Mouse (Mus musculus) NIH3T3 (cell line): ENCODE measurements at regions not wholly inside any gene's neighbourhood (a gene's known extent, or its start where the extent isn't known, plus 50 kb on each side); places are given as distances from the start of the nearest gene placed in this dataset.

Experiments
- DNase-seq: peaks from one replicate; pipeline ENCODE4 v3.0.0-alpha.2; 2012; ENCODE audit warnings: low read depth

- peak; percentile 59 for DNase-seq
These were observed 56.4 kb downstream of the Cd24a start for GRCm38 (mm10) chr10:43634371-43635080.

- DNase-seq: peak; percentile 26
These were observed 63.3 kb downstream of the Cd24a start for GRCm38 (mm10) chr10:43641169-43641945.

DNA sequence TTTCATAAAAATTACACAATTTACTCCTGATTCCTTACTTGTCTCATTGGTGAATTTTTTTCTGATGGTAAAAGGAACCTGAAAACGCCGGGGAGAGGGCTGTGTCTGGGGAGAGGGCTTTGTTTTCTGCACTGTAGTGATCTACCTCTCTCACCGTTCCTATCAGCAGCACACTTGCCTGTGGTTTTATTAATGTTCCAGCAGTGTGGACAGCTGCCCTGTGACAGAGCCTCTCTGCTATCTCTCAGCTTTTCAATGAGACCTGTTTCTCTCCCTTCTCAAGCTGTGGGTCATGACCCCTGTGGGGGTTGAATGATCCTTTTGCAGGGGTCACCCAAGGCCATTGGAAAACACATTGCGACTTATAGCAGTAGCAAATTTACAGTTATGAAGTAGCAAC is 68.2 kb downstream of the Cd24a start:
- DNase-seq: no peak

DNA sequence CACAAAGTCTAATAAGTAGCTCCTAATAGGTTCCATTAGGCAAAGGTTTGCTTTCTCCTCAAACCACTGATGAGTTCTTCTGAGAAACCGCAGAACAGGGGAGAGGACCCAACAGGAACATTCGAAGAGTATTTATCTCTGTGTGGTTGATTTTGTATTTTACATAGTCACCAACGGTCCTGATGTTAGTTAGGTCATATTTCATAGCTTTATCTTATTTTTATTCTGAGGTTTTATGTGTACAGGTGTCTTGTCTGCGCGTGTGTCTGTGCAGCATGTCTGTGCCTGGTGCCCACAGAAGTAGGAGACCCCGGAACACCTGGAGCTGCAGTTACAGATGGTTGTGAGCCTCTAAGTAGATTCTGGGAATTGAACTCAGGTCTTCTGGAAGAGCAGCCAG is 68.9 kb downstream of the Cd24a start:
- DNase-seq: no peak

- DNase-seq: no peak
These were observed 70.1 kb downstream of the Cd24a start for GRCm38 (mm10) chr10:43648186-43648585.

DNA sequence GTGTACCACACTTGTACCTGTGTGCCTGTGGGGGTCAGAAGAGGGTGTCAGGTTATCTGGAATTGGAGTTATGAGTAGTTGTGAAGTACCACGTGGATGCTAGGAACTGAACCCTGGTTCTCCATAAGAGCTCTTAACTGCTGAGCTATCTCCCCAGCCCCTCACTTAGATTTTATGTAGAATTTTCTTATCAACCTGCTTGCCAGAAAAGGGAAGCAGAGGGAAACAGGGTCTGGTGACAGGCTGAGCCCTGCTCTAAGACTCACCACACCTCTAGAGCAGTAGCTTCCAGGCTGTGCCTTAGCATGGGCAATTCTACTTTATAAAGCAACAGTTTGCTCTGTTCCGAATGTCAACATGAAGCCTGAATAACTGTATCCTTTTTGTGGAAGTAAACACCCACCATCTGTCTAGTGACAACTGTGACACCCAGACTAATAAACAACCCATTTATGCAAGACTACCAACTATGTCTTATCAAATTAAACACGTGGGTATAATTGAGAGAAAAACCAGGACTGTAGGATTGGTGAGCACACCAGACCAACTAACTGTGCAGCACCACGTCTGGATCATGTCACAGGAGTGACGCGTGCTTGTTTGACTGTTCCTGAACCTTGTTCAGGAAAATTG is 70.8 kb downstream of the Cd24a start:
- DNase-seq: no peak

DNA sequence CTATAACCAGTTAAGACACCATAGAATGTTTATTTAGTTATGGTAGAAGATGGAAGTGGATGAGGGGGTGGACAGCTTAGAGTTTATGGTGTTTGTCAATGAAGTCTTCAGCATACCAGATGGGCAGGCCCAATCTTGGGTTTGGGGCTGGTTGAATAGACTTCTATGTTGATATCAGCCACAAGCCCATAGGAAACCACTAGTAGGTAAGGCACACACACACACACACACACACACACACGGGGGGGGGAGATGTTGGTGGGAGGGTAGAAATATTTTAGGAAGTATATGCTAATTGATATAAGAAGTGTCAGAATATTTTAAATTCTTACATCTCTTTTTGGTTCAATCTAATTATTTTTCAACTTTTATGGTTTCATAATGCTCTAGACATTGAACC is 72.4 kb downstream of the Cd24a start:
- DNase-seq: no peak

DNA sequence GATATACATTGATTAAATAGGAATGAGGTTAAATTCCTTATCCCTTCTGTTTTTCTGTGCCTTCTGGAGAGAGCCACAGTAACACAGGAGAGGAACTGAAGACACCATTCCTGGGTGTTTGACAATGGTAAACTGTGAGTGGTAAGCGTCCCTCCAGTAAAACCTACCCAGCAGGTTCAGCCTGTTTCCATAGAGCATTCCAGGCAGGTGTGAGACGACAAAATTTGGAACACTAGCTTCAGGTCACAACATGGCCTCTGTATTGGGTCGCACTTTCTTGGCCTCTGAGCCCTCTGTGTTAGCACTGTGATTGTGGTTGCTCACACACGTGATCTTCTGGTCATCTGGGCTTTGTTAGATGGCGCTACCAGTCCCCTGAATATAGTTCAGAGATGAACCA is 73.4 kb downstream of the Cd24a start:
- no peak for DNase-seq

DNA sequence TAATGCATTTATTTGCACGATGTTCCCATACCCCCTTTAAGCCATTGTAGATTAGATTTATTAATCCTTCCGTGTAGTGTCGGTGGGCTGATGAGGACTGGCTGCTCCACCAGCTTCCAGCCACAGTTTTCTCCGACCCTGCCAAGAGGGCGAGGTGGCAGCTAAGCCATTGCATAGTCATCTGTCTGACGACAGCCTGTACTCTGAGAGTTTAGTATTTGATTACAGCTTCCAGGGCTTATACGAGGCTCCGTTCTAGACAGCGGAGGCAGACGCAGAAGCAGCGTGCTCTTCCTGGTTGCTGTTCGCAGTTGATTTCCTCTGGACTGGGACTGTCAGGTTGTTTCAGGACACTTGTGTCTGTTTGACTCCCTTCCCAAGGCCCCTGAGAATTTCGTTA is 73.8 kb downstream of the Cd24a start:
- DNase-seq: no peak

DNA sequence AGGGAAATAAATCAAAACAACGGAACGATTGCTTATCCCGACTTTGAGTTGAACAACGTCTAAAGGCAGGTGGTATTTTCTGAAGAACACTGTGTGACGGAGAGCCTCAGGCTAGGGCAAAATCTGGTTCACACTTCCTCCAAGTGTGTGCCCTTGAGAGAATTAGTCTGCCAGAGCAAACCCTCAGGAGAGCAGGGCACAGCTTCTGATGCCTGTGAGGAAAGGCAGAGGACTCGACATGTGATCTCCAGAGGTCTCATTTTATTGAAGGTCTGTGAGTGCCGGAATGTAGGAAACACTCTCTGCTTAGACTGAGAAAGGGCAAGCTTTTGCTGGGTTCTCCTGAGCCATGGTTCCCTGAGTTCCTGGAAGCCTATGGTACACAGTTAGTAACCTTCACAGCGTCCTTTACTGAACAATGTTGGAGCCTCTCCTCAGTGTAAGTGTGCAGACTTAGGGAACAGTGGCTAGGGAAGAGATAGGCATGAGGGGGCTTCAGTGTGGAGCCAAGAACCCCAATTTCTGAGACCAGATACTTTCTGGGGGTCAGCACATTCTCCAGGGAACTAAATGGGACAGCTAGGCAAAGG is 77.1 kb downstream of the Cd24a start:
- no peak for DNase-seq

DNA sequence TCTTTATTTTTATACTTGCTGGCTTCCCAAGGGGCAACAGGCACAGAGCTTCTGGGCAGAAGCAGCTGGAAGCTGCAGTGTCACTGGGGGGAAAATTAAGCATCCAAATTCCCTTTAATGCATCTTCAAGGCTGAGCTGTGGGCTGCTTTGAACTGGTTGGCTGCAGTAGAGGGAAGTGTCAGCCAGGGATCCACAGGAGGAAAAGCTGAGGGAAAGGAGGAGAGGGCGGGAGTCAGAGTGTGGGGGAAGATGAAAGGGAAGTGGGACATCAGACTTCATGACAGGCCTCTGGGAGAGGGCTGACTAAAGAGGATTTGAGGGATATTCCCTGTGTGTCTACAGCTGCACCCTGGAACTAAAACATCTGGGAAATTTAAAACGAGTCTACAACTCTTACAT is 77.6 kb downstream of the Cd24a start:
- DNase-seq: no peak

DNA sequence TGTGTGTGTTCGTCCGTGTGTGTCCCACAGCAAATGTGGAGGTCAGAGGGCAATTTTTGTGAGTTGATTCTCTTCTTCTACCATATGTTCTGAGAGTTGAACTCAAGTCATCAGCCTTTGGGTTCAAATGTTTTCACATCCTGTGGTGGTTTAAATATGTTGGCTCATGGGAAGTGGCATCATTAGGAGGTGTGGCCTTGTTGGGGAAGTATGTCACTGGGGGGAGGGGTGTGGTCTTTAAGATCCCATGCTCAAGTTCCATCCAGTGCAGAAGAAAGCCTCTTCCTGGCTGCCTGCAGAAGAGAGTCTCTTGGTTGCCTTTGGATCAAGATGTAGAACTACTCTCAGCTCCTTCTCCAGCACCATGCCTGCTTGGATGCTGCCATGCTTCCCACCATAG is 78.1 kb downstream of the Cd24a start:
- DNase-seq: no peak

- DNase-seq: peak; percentile 68
These were observed 79.6 kb downstream of the Cd24a start for GRCm38 (mm10) chr10:43657501-43658225.

- no peak for DNase-seq
These were observed 80.1 kb downstream of the Cd24a start for GRCm38 (mm10) chr10:43658226-43658593.

GRCm38 (mm10) chr10:43664844-43665243 is 86.8 kb downstream of the Cd24a start:
- no peak for DNase-seq

- DNase-seq: no peak
These were observed 88.4 kb downstream of the Cd24a start for GRCm38 (mm10) chr10:43666262-43667085.

- no peak for DNase-seq
These were observed 89.1 kb downstream of the Cd24a start for GRCm38 (mm10) chr10:43667086-43667690.

DNA sequence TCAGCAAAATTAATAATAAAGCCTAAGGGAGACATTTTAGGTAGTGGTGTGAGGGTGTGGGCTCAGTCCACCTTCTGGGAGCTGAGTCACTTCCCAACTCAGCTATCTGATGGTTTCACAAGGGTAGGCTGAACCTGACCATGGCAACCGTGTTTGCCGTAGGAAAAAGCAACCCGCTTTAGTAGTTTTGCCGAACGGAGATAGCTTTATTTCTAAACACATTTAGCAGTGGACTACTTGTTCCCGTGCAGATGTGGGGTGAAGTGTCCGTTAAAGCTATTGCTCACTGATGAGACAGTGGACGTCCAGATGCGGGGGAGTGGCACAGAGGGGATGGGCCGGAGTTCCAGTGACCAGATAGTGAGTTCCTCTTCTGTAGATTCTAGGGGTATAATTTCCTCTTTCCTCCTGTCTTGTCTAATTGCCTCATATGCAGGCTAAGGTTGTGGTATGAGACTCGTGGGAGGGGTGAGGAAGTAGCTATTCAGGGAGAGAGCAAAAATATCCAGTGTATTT is 89.7 kb downstream of the Cd24a start:
- no peak for DNase-seq

DNA sequence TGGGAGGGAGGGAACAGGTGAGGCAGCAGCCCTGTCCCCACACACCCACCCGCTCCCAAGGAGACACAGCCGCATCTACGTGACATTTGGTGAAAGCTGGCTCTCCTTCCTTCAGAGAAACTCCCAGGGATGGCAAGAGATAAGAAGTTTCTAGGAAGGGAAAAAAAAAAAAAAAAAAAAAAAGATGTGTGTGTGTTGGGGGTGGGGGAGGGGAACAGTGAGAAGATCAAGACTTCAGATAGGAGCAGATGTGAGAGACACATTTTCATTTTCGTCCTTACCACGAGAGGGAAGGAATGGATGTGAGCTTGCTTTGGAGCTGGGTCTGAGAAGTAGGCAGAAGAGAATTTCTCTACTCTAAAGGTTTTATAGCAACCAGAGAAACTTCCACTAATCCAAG is 91.4 kb downstream of the Cd24a start:
- DNase-seq: no peak

GRCm38 (mm10) chr10:43670745-43671144 is 92.7 kb downstream of the Cd24a start:
- DNase-seq: no peak

DNA sequence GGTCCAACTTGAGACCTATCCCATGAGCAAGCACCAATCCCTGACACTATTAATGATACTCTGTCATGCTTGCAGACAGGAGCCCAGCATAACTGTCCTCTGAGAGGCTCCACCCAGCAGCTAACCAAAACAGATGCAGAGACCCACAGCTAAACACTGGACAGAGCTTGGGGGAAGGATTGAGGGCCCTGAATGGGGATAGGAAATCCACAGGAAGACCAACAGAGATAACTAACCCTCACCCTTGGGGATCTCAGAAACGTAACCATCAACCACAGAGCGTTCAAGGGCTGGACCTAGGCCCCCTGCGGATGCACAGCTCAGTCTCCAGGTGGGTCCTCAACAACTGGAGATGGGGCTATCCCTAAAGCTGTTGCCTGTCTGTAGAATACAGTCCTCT is 93.7 kb downstream of the Cd24a start:
- DNase-seq: no peak
